Mouse (Mus musculus): Measurements from ENCODE around the gene Cfd. TPM values are rescaled to one million over a fixed set of nuclear protein-coding genes. Genes with fewer than 3 reads are reported as not detected.
A peak's percentile ranks its signal among the peaks of the same experiment; 100 is the strongest.

The Cfd gene
- 10 to 100 TPM; 12.9 to 77.1 TPM for total RNA-seq (2021)
- long read RNA-seq, experiment 1, transcript Cfd-201 (5 exons, 922 nt) = minor isoform, 34 of 73 reads
- long read RNA-seq, experiment 1, transcript Cfd-202 (5 exons, 871 nt) = major isoform, 37 of 73 reads
- long read RNA-seq, experiment 1, partial matches to known transcripts = 2 of 73 reads
- long read RNA-seq, experiment 1, other reads (novel, unspliced or antisense) = 0 of 73 reads
- long read RNA-seq, experiment 2, partial matches to known transcripts = 0 of 4 reads
- long read RNA-seq, experiment 2, other reads (novel, unspliced or antisense) = 1 of 4 reads

DNA sequence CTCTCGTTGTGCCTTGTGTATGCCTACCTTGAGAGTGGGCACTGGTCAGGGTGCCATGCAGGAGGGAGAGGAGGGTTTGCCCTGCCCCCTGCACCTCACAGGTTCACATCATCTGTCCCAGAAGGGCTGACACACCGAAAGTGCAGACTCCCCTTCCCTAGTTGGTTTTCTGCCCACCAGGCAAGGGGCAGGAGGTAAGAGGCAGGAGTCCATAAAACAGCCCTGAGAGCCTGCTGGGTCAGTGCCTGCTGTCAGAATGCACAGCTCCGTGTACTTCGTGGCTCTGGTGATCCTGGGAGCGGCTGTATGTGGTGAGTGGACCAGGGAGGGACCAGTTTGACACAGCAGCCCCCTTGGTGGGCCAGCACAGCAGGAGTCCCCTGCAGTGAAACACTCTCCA lies at the start of gene Cfd:
TSS of gene Cfd (plus strand) at position 184 of the 400 bp plus-strand sequence.
- Histone ChIP-seq H3K27ac (no peak within 1 kb of the TSS), H3K4me3 (no peak within 1 kb of the TSS)
- intact Hi-C loops (cut with DNase I) = no loop called here
- no peak for DNase-seq
- no peak for TF ChIP-seq CTCF (IDR thresholded peaks at IDR 0.05)

- no peak for TF ChIP-seq CTCF (IDR thresholded peaks at IDR 0.05)
- no peak for DNase-seq
- H3K27ac ChIP-seq = 0 out of 2 replicates have a peak overlapping the region, but pooled peaks have one; percentile 20
- no peak overlapping the region for H3K4me3 ChIP-seq
- intact Hi-C loops (cut with DNase I) = no loop called here
Measured at GRCm38 (mm10) chr10:79842322-79842721, 48.3 kb upstream of the Cfd start.

GRCm38 (mm10) chr10:79843476-79843875 lies 47.2 kb upstream of the Cfd start:
- H3K27ac ChIP-seq = no peak overlapping the region
- TF ChIP-seq CTCF (IDR thresholded peaks at IDR 0.05) = no peak
- intact Hi-C loops (cut with DNase I) = no loop called here

DNA sequence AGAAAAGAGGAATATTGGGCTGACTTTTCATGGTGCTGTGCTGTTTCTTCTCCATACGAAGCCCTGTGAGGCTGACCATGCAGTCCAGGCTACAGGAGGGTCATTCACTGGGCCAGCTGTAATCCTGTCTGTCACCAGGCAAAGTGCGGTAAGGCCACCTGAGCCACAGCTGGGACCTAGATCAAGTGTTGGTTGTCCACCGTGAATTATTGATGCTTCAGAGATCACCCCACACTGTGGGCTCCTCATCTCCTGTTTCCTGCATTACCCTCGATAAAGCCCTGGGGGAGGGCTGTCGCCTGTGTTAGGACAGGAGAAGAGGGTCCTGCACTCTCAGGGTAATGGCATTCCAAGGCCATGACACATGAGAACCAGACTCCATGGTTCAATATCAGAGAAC lies 44.1 kb upstream of the Cfd start:
- no peak for TF ChIP-seq CTCF (IDR thresholded peaks at IDR 0.05)
- H3K4me3 ChIP-seq = no peak overlapping the region
- intact Hi-C loops (cut with DNase I) = no loop called here

More at GRCm38 (mm10) chr10:79843476-79843875, 47.2 kb upstream of the Cfd start:
- no peak overlapping the region for H3K4me3 ChIP-seq
- DNase-seq = no peak

GRCm38 (mm10) chr10:79849941-79850628 lies 40.6 kb upstream of the Cfd start:
- intact Hi-C loops (cut with DNase I) = loop anchor here (5.0 kb wide), 1 partner anchor 68 kb away; no protein-coding TSS in a partner anchor
- DNase-seq = no peak

More for the DNA sequence above, 44.1 kb upstream of the Cfd start:
- no peak overlapping the region for H3K27ac ChIP-seq
- DNase-seq = no peak

GRCm38 (mm10) chr10:79851653-79852052 lies 39.0 kb upstream of the Cfd start:
- intact Hi-C loops (cut with DNase I) = loop anchor here (2.0 to 5.0 kb wide), 3 partner anchors 13 to 69 kb away; no protein-coding TSS in a partner anchor
- no peak for DNase-seq

More at GRCm38 (mm10) chr10:79849941-79850628, 40.6 kb upstream of the Cfd start:
- Histone ChIP-seq H3K27ac (no peak overlapping the region), H3K4me3 (no peak overlapping the region)
- TF ChIP-seq CTCF (IDR thresholded peaks at IDR 0.05) = no peak

DNA sequence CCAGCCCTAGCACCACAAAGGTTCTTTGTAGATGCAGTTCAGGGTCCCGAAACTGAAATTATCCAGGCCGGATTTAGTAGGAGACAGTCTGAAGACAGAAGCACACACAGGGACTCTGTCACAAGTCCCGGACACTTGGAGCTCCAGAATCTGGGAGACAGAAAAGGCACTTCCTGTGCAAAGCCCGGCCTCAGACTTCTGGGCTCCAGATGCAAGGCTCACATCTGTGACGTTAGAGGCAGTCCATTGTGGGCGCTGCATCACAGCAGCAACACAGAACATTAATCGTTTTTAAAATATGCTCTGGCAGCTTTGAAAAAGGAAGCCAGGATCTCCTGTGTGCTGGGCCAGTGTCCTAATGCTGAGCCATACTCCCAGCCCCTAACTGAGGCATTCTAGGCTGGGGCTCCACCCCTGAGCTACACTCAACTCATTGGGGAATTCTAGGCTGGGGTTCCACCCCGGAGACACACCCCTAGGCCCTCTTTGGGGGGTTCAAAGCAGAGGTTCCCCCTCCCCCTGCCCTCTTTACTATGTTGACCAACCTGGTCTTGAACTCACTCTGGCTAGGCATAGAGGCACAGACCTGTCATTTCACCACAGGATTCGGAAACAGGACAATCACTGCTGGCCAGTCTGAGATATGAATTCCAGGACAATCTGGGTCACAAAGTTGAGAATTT lies 38.4 kb upstream of the Cfd start:
- intact Hi-C loops (cut with DNase I) = loop anchor here (2.0 to 5.0 kb wide), 3 partner anchors 13 to 70 kb away; no protein-coding TSS in a partner anchor
- peak overlapping the region; percentile 99 for H3K27ac ChIP-seq
- H3K4me3 ChIP-seq = peak overlapping the region; percentile 84
- no peak for TF ChIP-seq CTCF (IDR thresholded peaks at IDR 0.05)
- peak; percentile 54 for DNase-seq

More at GRCm38 (mm10) chr10:79851653-79852052, 39.0 kb upstream of the Cfd start:
- peak overlapping the region; percentile 84 for H3K4me3 ChIP-seq
- TF ChIP-seq CTCF (IDR thresholded peaks at IDR 0.05) = no peak
- H3K27ac ChIP-seq = peak overlapping the region; percentile 99

GRCm38 (mm10) chr10:79852827-79853226 lies 37.8 kb upstream of the Cfd start:
- intact Hi-C loops (cut with DNase I) = loop anchor here (2.0 to 5.0 kb wide), 3 partner anchors 14 to 71 kb away; no protein-coding TSS in a partner anchor
- peak overlapping the region; percentile 99 for H3K27ac ChIP-seq
- no peak for DNase-seq
- TF ChIP-seq CTCF (IDR thresholded peaks at IDR 0.05) = no peak
- peak overlapping the region; percentile 84 for H3K4me3 ChIP-seq

GRCm38 (mm10) chr10:79853392-79853791 lies 37.3 kb upstream of the Cfd start:
- intact Hi-C loops (cut with DNase I) = loop anchor here (2.0 to 5.0 kb wide), 3 partner anchors 15 to 71 kb away; no protein-coding TSS in a partner anchor
- peak overlapping the region; percentile 84 for H3K4me3 ChIP-seq
- peak; percentile 97 for DNase-seq
- no peak for TF ChIP-seq CTCF (IDR thresholded peaks at IDR 0.05)
- H3K27ac ChIP-seq = peak overlapping the region; percentile 99

DNA sequence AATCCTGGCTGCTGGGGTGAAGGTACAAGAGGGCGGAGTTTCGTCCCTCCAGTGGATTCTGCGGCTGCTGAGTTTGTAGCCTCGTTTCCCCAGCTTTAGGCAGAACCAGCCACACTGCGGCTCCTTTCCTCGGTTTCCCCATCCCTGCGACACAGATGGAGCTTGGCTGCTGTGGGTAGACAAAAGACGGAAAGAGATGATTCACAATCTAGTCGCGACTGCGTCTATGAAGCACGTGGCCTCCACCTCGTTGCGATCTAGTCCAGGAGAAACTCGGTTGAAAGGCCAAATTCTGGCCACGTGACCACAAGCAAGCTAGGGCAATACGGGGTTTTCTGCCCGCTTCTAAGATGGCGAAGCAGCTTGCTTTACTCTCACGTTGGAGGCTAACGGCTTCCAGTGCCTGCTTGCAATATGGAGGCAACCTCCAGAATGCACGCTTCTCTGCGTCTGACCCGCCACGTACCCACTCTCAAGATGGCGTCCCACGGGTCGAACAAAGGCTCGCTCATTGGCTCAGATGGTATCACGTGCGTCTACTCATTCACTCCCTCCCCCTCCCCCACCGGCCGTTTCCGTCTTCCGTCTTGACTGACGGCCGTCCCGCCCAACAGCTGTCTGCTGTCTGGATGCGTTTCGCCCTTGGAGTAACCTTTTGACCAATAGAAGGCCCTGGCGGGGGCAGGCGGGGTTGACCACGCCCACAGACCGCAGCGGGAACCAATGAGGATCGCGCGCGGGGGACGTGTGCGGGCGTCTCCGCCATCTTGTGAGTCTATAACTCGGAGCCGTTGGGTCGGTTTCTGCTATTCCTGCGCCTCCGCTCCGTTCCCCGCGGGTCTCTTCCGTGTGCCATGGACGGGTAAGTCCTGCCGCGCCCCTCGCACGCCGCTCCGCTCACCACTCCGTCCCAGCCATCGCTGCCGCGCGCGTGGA lies 36.5 kb upstream of the Cfd start, which contains the start of gene Ptbp1:
TSS of gene Ptbp1 (plus strand) at position 568 of the 936 bp plus-strand sequence.
- TF ChIP-seq CTCF (IDR thresholded peaks at IDR 0.05) = no peak
- DNase-seq = peak; percentile 100
- intact Hi-C loops (cut with DNase I) = loop anchor here (2.0 to 5.0 kb wide), 3 partner anchors 15 to 72 kb away; no protein-coding TSS in a partner anchor
- peak within 1 kb of the TSS; percentile 95 for H3K4me3 ChIP-seq
- peak within 1 kb of the TSS; percentile 100 for H3K27ac ChIP-seq

All from gastrocnemius, adult 2 months (tissue).